Comparison of ENCODE assay signal across 13 mouse cellular contexts in the genomic region with DNA sequence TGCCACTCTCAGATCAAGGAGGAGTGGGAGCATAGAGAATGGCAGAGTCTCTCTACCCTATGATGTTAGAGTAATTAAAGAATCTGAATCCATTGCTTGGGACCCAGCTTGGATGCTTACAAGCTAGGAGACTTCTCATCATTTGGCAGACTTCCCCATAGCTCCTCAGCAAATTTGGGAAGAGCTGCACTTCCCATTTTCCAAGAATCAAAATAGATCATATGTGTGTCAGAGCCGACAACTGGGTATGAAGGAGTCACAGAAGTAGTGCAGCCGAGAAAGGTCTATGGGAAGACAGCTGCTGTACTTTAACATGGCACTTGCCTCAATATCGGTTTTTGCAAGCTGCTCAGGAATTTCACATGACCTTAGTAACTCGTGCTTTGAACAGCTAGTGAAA.
"Had no signal": no experiment of that assay in that cellular context is flagged by ENCODE, and none has a peak within 500 bp of the region (broad histone marks: within the 10 kb centered on the region; RNA-seq: fewer than 3 reads in every experiment).

No protein-coding gene starts in this region.

- H3K27me3 ChIP-seq: liver, embryonic 15.5 days; midbrain, embryonic 13.5 days had no signal

- H3K4me1 ChIP-seq: liver, embryonic 15.5 days; midbrain, embryonic 13.5 days had no signal

- ATAC-seq: intestine, postnatal 0 days; lung, postnatal 0 days; midbrain, embryonic 13.5 days had no signal

- H3K27ac ChIP-seq: limb, embryonic 10.5 days; liver, embryonic 15.5 days; midbrain, embryonic 13.5 days; stomach, postnatal 0 days had no signal

- H3K9me3 ChIP-seq: limb, embryonic 10.5 days; liver, embryonic 15.5 days; midbrain, embryonic 13.5 days had no signal

- H3K4me3 ChIP-seq: limb, embryonic 10.5 days; liver, embryonic 15.5 days; midbrain, embryonic 13.5 days had no signal

- H3K4me2 ChIP-seq: liver, embryonic 11.5 days; liver, embryonic 15.5 days; midbrain, embryonic 13.5 days had no signal

- H3K36me3 ChIP-seq: limb, embryonic 10.5 days; liver, embryonic 15.5 days; midbrain, embryonic 13.5 days had no signal

- DNase-seq: kidney, adult 8-10 months; kidney, postnatal 25 days; lung, adult 2 months; lung, postnatal 36 days; thymus, adult 18-20 months; thymus, postnatal 14 days had no signal

- H3K9ac ChIP-seq: liver, embryonic 15.5 days; midbrain, embryonic 13.5 days had no signal
